Mouse (Mus musculus) lung, embryonic 15.5 days (tissue): ENCODE data around the gene Syngr2. TPM values are rescaled to one million over a fixed set of nuclear protein-coding genes. Genes with fewer than 3 reads are reported as not detected.

Experiments
- ATAC-seq: fragments of 200-750 bp; cut with Nextera tagmentation; 2 replicates; pipeline ENCODE4 v1.8.0; 2017; ENCODE audit warnings: moderate number of reproducible peaks, borderline replicate concordance; ENCODE audit not compliant: low FRiP score, low TSS enrichment; ENCODE audit errors: extremely low read depth
- H3K27ac ChIP-seq: fragments of 300-500 bp; sonication (generic); 2 replicates; pipeline ENCODE4 v1.5.1; 2015; ENCODE audit warnings: moderate library complexity, mild to moderate bottlenecking, inconsistent platforms
- H3K27me3 ChIP-seq: fragments of 300-500 bp; sonication (generic); 2 replicates; pipeline ENCODE4 v1.6.1; 2015; ENCODE audit warnings: inconsistent platforms
- H3K36me3 ChIP-seq: fragments of 300-500 bp; sonication (generic); 2 replicates; pipeline ENCODE4 v1.6.1; 2015; ENCODE audit warnings: inconsistent platforms
- H3K4me1 ChIP-seq: fragments of 300-500 bp; sonication (generic); 2 replicates; pipeline ENCODE4 v1.6.1; 2015; ENCODE audit warnings: inconsistent platforms
- H3K4me2 ChIP-seq: fragments of 300-500 bp; sonication (generic); 2 replicates; pipeline ENCODE4 v1.6.1; 2015; ENCODE audit warnings: inconsistent platforms, mild to moderate bottlenecking, moderate library complexity
- H3K4me3 ChIP-seq: fragments of 300-500 bp; sonication (generic); 2 replicates; pipeline ENCODE4 v1.5.1; 2015; ENCODE audit warnings: mild to moderate bottlenecking, inconsistent platforms
- H3K9ac ChIP-seq: fragments of 300-500 bp; sonication (generic); 2 replicates; pipeline ENCODE4 v1.6.1; 2015; ENCODE audit warnings: inconsistent platforms
- H3K9me3 ChIP-seq: fragments of 300-500 bp; sonication (generic); 2 replicates; pipeline ENCODE4 v1.6.1; 2016; ENCODE audit warnings: inconsistent platforms
- WGBS: fragments of 180-500 bp; shearing (Covaris S2); methylation state at CpG from one replicate; pipeline ENCODE4 v1.1.7; 2015; 5-methylcytosine and 5-hydroxymethylcytosine counted together
- polyA plus RNA-seq: library from polyadenylated mRNA; unstranded; fragments of >200 nt; fragmentation: Nextera tagmentation; extraction: Ambion mirVana; gene quantifications from 2 replicates; pipeline ENCODE4 v1.2.1, GENCODE M21; 2015

Syngr2 gene
- polyA plus RNA-seq, 1 experiment from 2014 or later: 73.7 TPM

- ATAC-seq: no peak
- H3K9ac ChIP-seq: no peak overlapping the region
- WGBS: 82% methylated on average over 2 of the region's 2 CpGs
Measured at GRCm38 (mm10) chr11:117843434-117843833, 34.0 kb downstream of the Syngr2 start.

GRCm38 (mm10) chr11:117844997-117845396, 35.5 kb downstream of the Syngr2 start:
- no peak overlapping the region for H3K4me2 ChIP-seq
- no peak overlapping the region for H3K9ac ChIP-seq
- H3K27me3 ChIP-seq: no peaks in the 10 kb centered on the region
- no peaks in the 10 kb centered on the region for H3K9me3 ChIP-seq
- H3K4me1 ChIP-seq: peaks cover 19% of the 10 kb centered on the region
- peak overlapping the region; percentile 25; the same call in 1 of the 2 replicates for H3K27ac ChIP-seq
- no peaks in the 10 kb centered on the region for H3K36me3 ChIP-seq
- no peak overlapping the region for H3K4me3 ChIP-seq
- ATAC-seq: no peak
- 45% methylated on average over 2 of the region's 2 CpGs for WGBS

More at GRCm38 (mm10) chr11:117843434-117843833, 34.0 kb downstream of the Syngr2 start:
- no peaks in the 10 kb centered on the region for H3K27me3 ChIP-seq
- H3K9me3 ChIP-seq: no peaks in the 10 kb centered on the region
- H3K36me3 ChIP-seq: no peaks in the 10 kb centered on the region
- no peak overlapping the region for H3K27ac ChIP-seq
- H3K4me1 ChIP-seq: peaks cover 12% of the 10 kb centered on the region
- H3K4me2 ChIP-seq: no peak overlapping the region
- H3K4me3 ChIP-seq: no peak overlapping the region

- Histone ChIP-seq H3K4me1 (peaks cover 25% of the 10 kb centered on the region), H3K36me3 (no peaks in the 10 kb centered on the region), H3K9me3 (no peaks in the 10 kb centered on the region), H3K9ac (no peak overlapping the region), H3K27ac (no peak overlapping the region), H3K4me2 (no peak overlapping the region), H3K4me3 (no peak overlapping the region), H3K27me3 (no peaks in the 10 kb centered on the region)
- 71% methylated on average over 2 of the region's 2 CpGs for WGBS
- no peak for ATAC-seq
Measured at GRCm38 (mm10) chr11:117845651-117846050, 36.2 kb downstream of the Syngr2 start.

GRCm38 (mm10) chr11:117846640-117847039, 37.2 kb downstream of the Syngr2 start:
- H3K9me3 ChIP-seq: no peaks in the 10 kb centered on the region
- H3K27ac ChIP-seq: no peak overlapping the region
- H3K4me2 ChIP-seq: no peak overlapping the region
- H3K9ac ChIP-seq: no peak overlapping the region
- H3K27me3 ChIP-seq: no peaks in the 10 kb centered on the region
- no peak overlapping the region for H3K4me3 ChIP-seq
- no peak for ATAC-seq
- peaks cover 6% of the 10 kb centered on the region; the same call in 1 of the 2 replicates for H3K36me3 ChIP-seq
- 47% methylated on average over 5 of the region's 5 CpGs for WGBS
- peaks cover 30% of the 10 kb centered on the region for H3K4me1 ChIP-seq

- Histone ChIP-seq H3K4me1 (peaks cover 30% of the 10 kb centered on the region), H3K9ac (peak overlapping the region; percentile 93; the same call in 1 of the 2 replicates), H3K27me3 (no peaks in the 10 kb centered on the region), H3K9me3 (no peaks in the 10 kb centered on the region), H3K4me2 (peak overlapping the region; percentile 85), H3K27ac (peak overlapping the region; percentile 99), H3K36me3 (peaks cover 15% of the 10 kb centered on the region), H3K4me3 (peak overlapping the region; percentile 79)
- no peak for ATAC-seq
- 72% methylated on average over 7 of the region's 7 CpGs for WGBS
Measured at GRCm38 (mm10) chr11:117847593-117848215, 38.2 kb downstream of the Syngr2 start.

GRCm38 (mm10) chr11:117848271-117848984, 39.0 kb downstream of the Syngr2 start:
- Histone ChIP-seq H3K4me3 (peak overlapping the region; percentile 79), H3K9me3 (no peaks in the 10 kb centered on the region), H3K36me3 (peaks cover 23% of the 10 kb centered on the region), H3K4me2 (peak overlapping the region; percentile 85), H3K4me1 (peaks cover 30% of the 10 kb centered on the region), H3K27me3 (no peaks in the 10 kb centered on the region), H3K9ac (peak overlapping the region; percentile 93), H3K27ac (peak overlapping the region; percentile 99)
- 4% methylated on average over 19 of the region's 19 CpGs for WGBS
- ATAC-seq: peak; percentile 85

- Histone ChIP-seq H3K36me3 (peaks cover 30% of the 10 kb centered on the region), H3K27ac (peak within 1 kb of the TSS; percentile 99), H3K4me3 (peak within 1 kb of the TSS; percentile 79), H3K4me1 (peaks cover 30% of the 10 kb centered on the region), H3K9me3 (no peaks in the 10 kb centered on the region), H3K9ac (peak within 1 kb of the TSS; percentile 93), H3K27me3 (no peaks in the 10 kb centered on the region), H3K4me2 (peak within 1 kb of the TSS; percentile 85)
- ATAC-seq: peak; percentile 96
- WGBS: under 1% methylated on average over 51 of the region's 51 CpGs
Measured at GRCm38 (mm10) chr11:117848985-117849671, 39.7 kb downstream of the Syngr2 start, which contains the start of gene Birc5. Gene Birc5 (plus strand): TSS chr11:117849251.

GRCm38 (mm10) chr11:117852875-117853274, 43.4 kb downstream of the Syngr2 start:
- peaks cover 24% of the 10 kb centered on the region for H3K4me1 ChIP-seq
- no peak overlapping the region for H3K4me3 ChIP-seq
- ATAC-seq: no peak
- no peaks in the 10 kb centered on the region for H3K9me3 ChIP-seq
- H3K4me2 ChIP-seq: no peak overlapping the region
- WGBS: 80% methylated on average over 3 of the region's 3 CpGs
- no peaks in the 10 kb centered on the region for H3K27me3 ChIP-seq
- no peak overlapping the region for H3K27ac ChIP-seq
- H3K9ac ChIP-seq: no peak overlapping the region
- peaks cover 65% of the 10 kb centered on the region for H3K36me3 ChIP-seq

GRCm38 (mm10) chr11:117854241-117854640, 44.8 kb downstream of the Syngr2 start:
- H3K9ac ChIP-seq: no peak overlapping the region
- no peak overlapping the region for H3K4me3 ChIP-seq
- peaks cover 5% of the 10 kb centered on the region for H3K27me3 ChIP-seq
- H3K4me1 ChIP-seq: peaks cover 17% of the 10 kb centered on the region
- H3K4me2 ChIP-seq: no peak overlapping the region
- 84% methylated on average over 9 of the region's 9 CpGs for WGBS
- ATAC-seq: no peak
- H3K27ac ChIP-seq: no peak overlapping the region
- H3K9me3 ChIP-seq: no peaks in the 10 kb centered on the region
- H3K36me3 ChIP-seq: peaks cover 65% of the 10 kb centered on the region

GRCm38 (mm10) chr11:117855360-117855759, 45.9 kb downstream of the Syngr2 start:
- Histone ChIP-seq H3K27me3 (peaks cover 16% of the 10 kb centered on the region), H3K36me3 (peaks cover 65% of the 10 kb centered on the region), H3K9me3 (no peaks in the 10 kb centered on the region), H3K4me2 (no peak overlapping the region), H3K27ac (no peak overlapping the region), H3K4me3 (no peak overlapping the region), H3K9ac (no peak overlapping the region), H3K4me1 (peaks cover 9% of the 10 kb centered on the region)
- WGBS: 92% methylated on average over 5 of the region's 5 CpGs
- no peak for ATAC-seq

- no peak for ATAC-seq
- Histone ChIP-seq H3K36me3 (peaks cover 63% of the 10 kb centered on the region), H3K9ac (no peak overlapping the region), H3K4me1 (peaks cover 8% of the 10 kb centered on the region), H3K27me3 (peaks cover 22% of the 10 kb centered on the region), H3K4me2 (no peak overlapping the region), H3K4me3 (no peak overlapping the region), H3K27ac (no peak overlapping the region), H3K9me3 (no peaks in the 10 kb centered on the region)
- WGBS: 72% methylated on average over 1 of the region's 1 CpGs
Measured at GRCm38 (mm10) chr11:117855975-117856374, 46.5 kb downstream of the Syngr2 start.

- Histone ChIP-seq H3K27me3 (peaks cover 36% of the 10 kb centered on the region), H3K4me1 (peaks cover 5% of the 10 kb centered on the region; the same call in 1 of the 2 replicates), H3K27ac (no peak overlapping the region), H3K36me3 (peaks cover 52% of the 10 kb centered on the region), H3K4me3 (no peak overlapping the region), H3K9ac (no peak overlapping the region), H3K9me3 (no peaks in the 10 kb centered on the region), H3K4me2 (no peak overlapping the region)
- 96% methylated on average over 10 of the region's 10 CpGs for WGBS
- no peak for ATAC-seq
Measured at GRCm38 (mm10) chr11:117857462-117857861, 48.0 kb downstream of the Syngr2 start.
